1 mouse cellular context compared by ENCODE assay signal in genomic region chr17:35795099-35795498, GRCm38 (mm10).
TF ChIP-seq lines count a peak whose summit lies in the region.

No protein-coding gene starts in this region.

TF ChIP-seq in MEL, 35 proteins besides CTCF, POLR2A, EP300 and RAD21:
- TF ChIP-seq TCF12 (IDR thresholded peaks at IDR 0.05; ENCODE audit: low read depth, low read length) (peak; percentile 51; the same call in 1 of the 2 replicates), MEF2A (IDR thresholded peaks at IDR 0.05; ENCODE audit: extremely low read depth, insufficient replicate concordance, low read depth, low read length, poor library complexity, severe bottlenecking) (no peak), USF2 (IDR thresholded peaks at IDR 0.05; ENCODE audit: borderline replicate concordance in 1 of 2, insufficient read depth in 1 of 2, low read depth in 1 of 2, low read length in 2 of 2) (no peak), CHD1 (IDR thresholded peaks at IDR 0.05; ENCODE audit: low read depth, low read length) (no peak), MYB (IDR thresholded peaks at IDR 0.05; ENCODE audit: low read depth, low read length) (peak; percentile 95), TBP (IDR thresholded peaks at IDR 0.05; ENCODE audit: low read depth, low read length) (no peak), SMC3 (IDR thresholded peaks at IDR 0.05; ENCODE audit: low read depth, low read length) (no peak), CHD2 (IDR thresholded peaks at IDR 0.05; ENCODE audit: low read length) (peak; percentile 67), GATA1 (IDR thresholded peaks at IDR 0.05; ENCODE audit: low read depth, low read length) (peak; percentile 80), JUND (IDR thresholded peaks at IDR 0.05; ENCODE audit: low read depth, low read length) (0 out of 2 replicates have a peak, but pooled peaks have one; percentile 48), POLR2AphosphoS2 (IDR thresholded peaks at IDR 0.05; ENCODE audit: low read length) (no peak), ZMIZ1 (IDR thresholded peaks at IDR 0.05; ENCODE audit: low read depth, low read length) (0 out of 2 replicates have a peak, but pooled peaks have one; percentile 31), ELF1 (IDR thresholded peaks at IDR 0.05; ENCODE audit: low read depth, low read length) (0 out of 2 replicates have a peak, but pooled peaks have one; percentile 27), NRF1 (IDR thresholded peaks at IDR 0.05; ENCODE audit: insufficient read depth, low read depth, low read length, poor library complexity, severe bottlenecking) (no peak), TAL1 (IDR thresholded peaks at IDR 0.05; ENCODE audit: low read length) (peak; percentile 9; the same call in 1 of the 2 replicates), MAZ (IDR thresholded peaks at IDR 0.05; ENCODE audit: low read depth, low read length) (peak; percentile 65; the same call in 1 of the 2 replicates), ZNF384 (IDR thresholded peaks at IDR 0.05; ENCODE audit: low read depth, low read length) (peak; percentile 19; the same call in 1 of the 2 replicates), SIN3A (IDR thresholded peaks at IDR 0.05; ENCODE audit: low read length) (peak; percentile 84), MXI1 (IDR thresholded peaks at IDR 0.05; ENCODE audit: low read depth, low read length) (peak; percentile 76), KAT2A (conservative IDR thresholded peaks at IDR 0.05; ENCODE audit: low read depth, low read length) (peak; percentile 21; the same call in 1 of the 2 replicates), MYC (IDR thresholded peaks at IDR 0.05; ENCODE audit: low read depth, low read length) (peak; percentile 69), BHLHE40 (IDR thresholded peaks at IDR 0.05; ENCODE audit: borderline replicate concordance, low read depth, low read length) (peak; percentile 55; the same call in 1 of the 2 replicates), USF1 (IDR thresholded peaks at IDR 0.05; ENCODE audit: low read depth, low read length) (no peak), MAX (IDR thresholded peaks at IDR 0.05; ENCODE audit: low read length) (peak; percentile 76), ZC3H11A (IDR thresholded peaks at IDR 0.05; ENCODE audit: low read depth, low read length) (no peak), MAFK (IDR thresholded peaks at IDR 0.05; ENCODE audit: borderline replicate concordance, low read depth, low read length) (0 out of 2 replicates have a peak, but pooled peaks have one; percentile 34), RCOR1 (IDR thresholded peaks at IDR 0.05; ENCODE audit: low read depth, low read length) (peak; percentile 21; the same call in 1 of the 2 replicates), ETS1 (IDR thresholded peaks at IDR 0.05; ENCODE audit: low read depth, low read length) (peak; percentile 73)
